Mouse (Mus musculus) G1E (cell line): ENCODE results near the gene Retreg3.

Experiments
- CTCF ChIP-seq: IDR thresholded peaks from 2 replicates; pipeline ENCODE4 v1.5.1; 2012; ENCODE audit warnings: low read depth, low read length, inconsistent platforms, mixed read lengths
- GATA1 ChIP-seq: IDR thresholded peaks from 2 replicates; pipeline ENCODE4 v1.6.1; 2012; ENCODE audit warnings: borderline replicate concordance, low read length, inconsistent platforms, mixed read lengths
- GATA2 ChIP-seq: IDR thresholded peaks from 2 replicates; pipeline ENCODE4 v1.6.1; 2012; ENCODE audit warnings: low read depth, low read length, inconsistent platforms, borderline replicate concordance
- POLR2AphosphoS5 ChIP-seq: IDR thresholded peaks from 2 replicates; pipeline ENCODE4 v1.6.1; 2012; ENCODE audit warnings: low read depth, low read length, inconsistent platforms; ENCODE audit not compliant: insufficient replicate concordance
- TAL1 ChIP-seq: conservative IDR thresholded peaks from 2 replicates; pipeline ENCODE4 v1.6.1; 2012; ENCODE audit warnings: low read depth, low read length, inconsistent platforms, mixed read lengths

GRCm38 (mm10) chr11:101115564-101115963, 4.1 kb downstream of the Retreg3 start:
- TF ChIP-seq CTCF = no peak
- no peak for TF ChIP-seq GATA1
- TF ChIP-seq GATA2 = no peak
- no peak for TF ChIP-seq TAL1
- no peak for TF ChIP-seq POLR2AphosphoS5
